In the genomic region with DNA sequence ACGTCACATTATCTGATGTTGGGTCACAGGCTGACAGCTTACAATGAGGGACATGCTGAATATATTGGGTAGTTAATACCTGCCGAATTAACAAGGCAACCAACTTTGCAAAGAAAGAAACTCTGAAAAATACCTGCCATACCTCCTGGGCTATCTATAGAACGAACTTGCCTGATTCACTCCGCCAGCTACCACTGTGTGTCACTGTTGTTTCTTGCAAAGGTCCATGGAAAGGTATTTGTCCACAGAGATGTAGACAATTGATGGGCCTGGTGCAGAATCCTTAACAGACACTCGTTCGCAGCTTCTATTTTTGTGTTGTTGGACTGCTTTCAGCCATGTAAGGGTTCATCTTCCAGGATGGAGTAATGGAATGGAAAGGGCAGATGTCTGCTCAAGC, we compare ENCODE assay signal across 14 mouse cellular contexts.
DNase-seq lines count a peak whose midpoint lies in the region; ATAC-seq and TF ChIP-seq lines count a peak whose summit lies in the region.
"Had no signal": no experiment of that assay in that cellular context is flagged by ENCODE, and none has a peak within 500 bp of the region (broad histone marks: within the 10 kb centered on the region; RNA-seq: fewer than 3 reads in every experiment).

No protein-coding gene starts in this region.

- no peak overlapping the region for H3K4me3 ChIP-seq in forebrain, postnatal 0 days (ENCODE audit: low read depth, low read length)
- H3K4me3 ChIP-seq in forebrain, embryonic 10.5 days, result no peak overlapping the region
- no peak overlapping the region for H3K4me3 ChIP-seq in neural tube, embryonic 15.5 days (replicated peaks)
- H3K4me3 ChIP-seq: midbrain, embryonic 12.5 days had no signal

- H3K9ac ChIP-seq in forebrain, postnatal 0 days, result no peak overlapping the region
- H3K9ac ChIP-seq in neural tube, embryonic 15.5 days (replicated peaks), result no peak overlapping the region
- H3K9ac ChIP-seq: midbrain, embryonic 12.5 days had no signal

- H3K4me1 ChIP-seq in forebrain, postnatal 0 days (ENCODE audit: insufficient read depth), result no peaks in the 10 kb centered on the region
- H3K4me1 ChIP-seq in forebrain, embryonic 10.5 days, result peaks cover 4% of the 10 kb centered on the region; the same call in 1 of the 2 replicates
- H3K4me1 ChIP-seq in neural tube, embryonic 15.5 days, result no peaks in the 10 kb centered on the region
- H3K4me1 ChIP-seq: midbrain, embryonic 12.5 days had no signal

- no peak overlapping the region for H3K4me2 ChIP-seq in forebrain, postnatal 0 days (ENCODE audit: low read depth)
- no peak overlapping the region for H3K4me2 ChIP-seq in neural tube, embryonic 15.5 days
- H3K4me2 ChIP-seq: heart, embryonic 11.5 days; midbrain, embryonic 12.5 days had no signal

- DNase-seq in forebrain, postnatal 0 days, result no peak
- DNase-seq in forebrain, embryonic 10.5 days (ENCODE audit: extremely low spot score, low spot score), result no peak
- DNase-seq in kidney, postnatal 4 days, result peak; percentile 3 to 8
- no peak for DNase-seq in kidney, adult 18-20 months
- DNase-seq in retina, postnatal 1 day, result peak; percentile 2
- no peak for DNase-seq in retina, embryonic 14.5 days (ENCODE audit: low spot score)
- DNase-seq in spleen, postnatal 36 days (ENCODE audit: low spot score in 2 of 2), result no peak
- DNase-seq: adrenal gland, adult 2 months; gastrocnemius, postnatal 25 days; heart, postnatal 4 days; layer of hippocampus, adult 9-11 months had no signal

- H3K27me3 ChIP-seq in forebrain, postnatal 0 days (ENCODE audit: insufficient read depth, low read length), result no peaks in the 10 kb centered on the region
- H3K27me3 ChIP-seq in forebrain, embryonic 10.5 days (ENCODE audit: poor library complexity, severe bottlenecking), result no peaks in the 10 kb centered on the region
- H3K27me3 ChIP-seq in neural tube, embryonic 15.5 days (replicated peaks), result no peaks in the 10 kb centered on the region
- H3K27me3 ChIP-seq: midbrain, embryonic 12.5 days had no signal

- H3K27ac ChIP-seq in forebrain, postnatal 0 days (ENCODE audit: low read depth, low read length), result no peak overlapping the region
- H3K27ac ChIP-seq in forebrain, embryonic 10.5 days, result no peak overlapping the region
- H3K27ac ChIP-seq in neural tube, embryonic 15.5 days (replicated peaks), result no peak overlapping the region
- H3K27ac ChIP-seq: midbrain, embryonic 12.5 days had no signal

- H3K36me3 ChIP-seq in forebrain, postnatal 0 days (ENCODE audit: insufficient read depth), result no peaks in the 10 kb centered on the region
- H3K36me3 ChIP-seq in forebrain, embryonic 10.5 days (replicated peaks), result no peaks in the 10 kb centered on the region
- H3K36me3 ChIP-seq in neural tube, embryonic 15.5 days, result no peaks in the 10 kb centered on the region
- H3K36me3 ChIP-seq: midbrain, embryonic 12.5 days had no signal

- peak; percentile 35; the same call in 1 of the 2 replicates for TF ChIP-seq CTCF in forebrain, postnatal 0 days (IDR thresholded peaks at IDR 0.05; ENCODE audit: low read depth)

- ATAC-seq in forebrain, postnatal 0 days, result no peak
- no peak for ATAC-seq in neural tube, embryonic 15.5 days (ENCODE audit: low FRiP score)

- WGBS in forebrain, postnatal 0 days, result 70% methylated on average over 6 of the region's 6 CpGs
- WGBS in forebrain, embryonic 10.5 days, result 86% methylated on average over 6 of the region's 6 CpGs
- 86% methylated on average over 6 of the region's 6 CpGs for WGBS in neural tube, embryonic 15.5 days

- no peaks in the 10 kb centered on the region for H3K9me3 ChIP-seq in forebrain, postnatal 0 days (ENCODE audit: low read length)
- H3K9me3 ChIP-seq in forebrain, embryonic 10.5 days, result no peaks in the 10 kb centered on the region
- H3K9me3 ChIP-seq in neural tube, embryonic 15.5 days (replicated peaks), result no peaks in the 10 kb centered on the region
- H3K9me3 ChIP-seq: midbrain, embryonic 12.5 days had no signal

Comparison
In these comparisons a context has a peak if more than half of its experiments do, and no peak if none do; other contexts are left out.
1. DNase-seq: peak in kidney, postnatal 4 days (2 of 2) and retina, postnatal 1 day (single experiment); none in forebrain, postnatal 0 days (single experiment), forebrain, embryonic 10.5 days (single experiment), kidney, adult 18-20 months (single experiment), retina, embryonic 14.5 days (single experiment) and spleen, postnatal 36 days (0 of 2).